Mouse (Mus musculus) lung, postnatal 25 days (tissue): ENCODE measurements around the gene 4931428F04Rik.
A peak's percentile ranks its signal among the peaks of the same experiment; 100 is the strongest.

Experiments used
- DNase-seq: peaks from one replicate; pipeline ENCODE4 v3.0.0; 2022; ENCODE audit warnings: low spot score

4931428F04Rik gene

GRCm38 (mm10) chr8:105288231-105288630 lies 1.4 kb downstream of the 4931428F04Rik start:
- no peak for DNase-seq

DNA sequence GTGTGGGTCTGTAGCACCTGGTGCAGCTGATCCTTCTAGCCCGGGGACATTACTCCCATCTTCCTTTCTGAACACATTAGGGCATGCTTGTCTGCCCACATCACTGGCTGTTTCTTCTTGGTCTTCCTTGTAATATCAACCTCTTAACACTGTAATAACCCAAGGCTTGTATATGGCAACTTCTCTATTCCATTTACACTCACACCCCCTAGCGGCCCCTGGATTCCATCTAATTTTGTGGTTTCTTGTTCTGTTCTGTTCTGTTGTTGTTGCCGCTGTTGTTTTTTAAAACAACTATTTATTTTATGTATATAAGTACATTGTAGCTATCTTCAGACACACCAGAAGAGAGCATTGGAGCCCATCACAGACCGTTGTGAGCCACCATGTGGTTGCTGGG lies 2.8 kb downstream of the 4931428F04Rik start:
- DNase-seq = no peak

GRCm38 (mm10) chr8:105285514-105285913 lies 4.2 kb downstream of the 4931428F04Rik start:
- DNase-seq = no peak

DNA sequence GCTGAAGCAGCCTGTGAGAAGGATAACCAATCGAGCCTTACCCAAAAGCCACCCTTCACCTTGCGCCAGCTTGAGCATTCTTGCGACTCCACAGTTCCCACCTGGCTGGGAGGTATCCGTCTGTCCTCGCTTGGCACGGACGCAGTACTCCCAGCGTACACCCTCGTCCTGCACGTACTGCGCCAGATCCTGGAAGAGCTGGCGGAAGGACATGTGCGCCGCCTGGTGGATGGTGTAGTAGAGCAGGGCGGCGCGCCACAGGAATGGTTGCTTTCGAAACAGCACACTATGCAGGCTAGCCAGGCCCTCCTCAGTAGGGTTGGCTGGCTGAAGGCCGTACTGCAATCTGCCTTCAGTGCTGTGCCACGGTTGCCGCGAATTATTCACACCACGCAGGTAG lies 6.6 kb downstream of the 4931428F04Rik start:
- DNase-seq = no peak

DNA sequence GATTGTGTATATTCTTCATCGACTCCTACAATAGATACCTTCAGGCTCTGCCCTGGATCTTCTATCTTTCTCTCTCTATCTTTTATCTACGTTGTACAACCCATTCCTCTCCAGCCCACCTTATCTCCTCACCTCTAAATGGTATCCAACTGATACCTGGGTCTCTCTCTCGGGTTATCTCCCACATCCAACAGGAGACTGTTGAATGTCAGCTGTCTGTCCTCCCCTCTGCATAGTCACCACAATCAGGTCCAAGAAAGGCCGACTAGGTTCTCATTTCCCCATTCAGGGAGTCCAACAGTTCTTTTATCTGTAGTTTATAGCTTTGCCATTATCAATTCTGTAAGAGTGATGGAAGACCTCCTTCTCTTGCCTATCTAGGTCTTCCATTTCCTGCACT lies 7.4 kb downstream of the 4931428F04Rik start:
- no peak for DNase-seq

DNA sequence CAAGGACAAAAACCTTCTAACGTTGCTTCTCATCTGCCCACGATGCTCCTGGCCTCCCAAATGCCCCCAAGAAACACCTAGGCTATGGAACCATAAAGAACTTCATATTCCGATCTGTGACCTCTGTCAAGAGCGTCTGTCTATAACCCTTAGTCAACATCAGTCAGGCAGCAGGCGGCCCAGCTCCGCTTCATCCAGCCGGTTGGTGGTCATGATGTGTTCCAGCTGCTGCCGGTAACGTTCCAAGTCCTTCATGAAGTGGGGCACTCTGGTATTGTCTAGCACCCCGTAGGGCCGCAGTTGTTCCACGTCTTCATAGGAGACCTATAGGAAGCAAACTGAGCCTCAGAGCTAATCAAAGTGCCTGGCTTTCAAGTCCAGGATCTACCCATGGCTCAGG lies 7.8 kb downstream of the 4931428F04Rik start:
- no peak for DNase-seq

DNA sequence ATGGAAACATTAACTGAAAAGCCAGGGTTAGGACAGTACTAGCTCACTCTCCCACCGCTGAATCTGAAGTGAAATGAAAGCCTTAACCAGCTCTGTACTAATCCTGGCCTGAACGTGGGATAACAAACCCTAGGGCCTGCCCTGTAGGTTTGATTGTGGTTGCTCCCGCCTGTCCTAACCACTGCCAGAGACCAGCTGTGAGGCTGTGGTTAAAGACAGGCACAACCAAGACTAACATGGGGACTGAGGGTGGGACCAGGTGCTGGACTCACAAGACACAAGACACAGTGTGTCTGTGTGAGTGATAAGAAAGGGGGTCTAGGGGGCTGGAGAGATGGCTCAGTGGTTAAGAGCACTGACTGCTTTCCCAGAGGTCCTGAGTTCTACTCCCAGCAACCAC lies 9.1 kb downstream of the 4931428F04Rik start:
- DNase-seq = no peak

DNA sequence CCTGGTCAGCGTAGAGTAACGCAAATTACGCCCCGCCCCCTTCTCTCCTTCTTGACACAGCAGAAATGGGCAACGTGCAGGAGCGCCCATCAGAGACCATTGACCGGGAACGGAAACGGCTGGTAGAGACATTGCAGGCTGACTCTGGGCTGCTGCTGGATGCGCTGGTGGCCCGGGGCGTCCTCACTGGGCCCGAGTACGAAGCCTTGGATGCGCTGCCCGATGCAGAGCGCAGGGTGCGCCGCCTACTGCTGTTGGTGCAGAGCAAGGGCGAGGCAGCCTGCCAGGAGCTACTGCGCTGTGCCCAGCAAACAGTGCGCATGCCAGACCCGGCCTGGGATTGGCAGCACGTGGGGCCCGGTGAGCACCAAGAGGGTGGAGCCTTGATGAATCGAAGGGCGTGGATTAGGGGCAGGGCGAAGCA lies 10.7 kb downstream of the 4931428F04Rik start:
- DNase-seq = peak; percentile 85

- DNase-seq = no peak
Measured at GRCm38 (mm10) chr8:105276292-105277120, 13.2 kb downstream of the 4931428F04Rik start.

GRCm38 (mm10) chr8:105275840-105276239 lies 13.8 kb downstream of the 4931428F04Rik start, which contains the start of gene Nol3:
Gene Nol3 (plus strand): TSS chr8:105276140.
- no peak for DNase-seq

DNA sequence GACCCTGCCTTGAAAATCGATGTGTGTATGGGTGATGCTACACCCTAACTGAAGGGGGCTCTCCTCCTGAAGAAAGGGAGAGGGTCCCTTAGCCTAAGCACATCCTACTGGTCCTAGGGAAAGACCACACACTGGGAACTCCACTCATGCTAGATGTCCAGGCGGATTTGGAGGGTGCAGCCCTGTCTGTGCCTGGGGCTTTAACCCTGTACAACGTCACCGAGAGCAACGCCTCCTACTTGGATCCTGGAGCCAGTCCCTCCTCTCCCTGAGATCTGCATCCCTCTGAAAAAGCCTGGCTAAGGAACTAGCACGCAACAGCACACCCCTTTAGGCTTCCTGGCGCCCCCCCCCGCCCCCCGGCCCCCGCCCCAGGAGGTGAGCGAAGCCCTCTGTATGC lies 14.3 kb downstream of the 4931428F04Rik start:
- DNase-seq = no peak

- DNase-seq = no peak
Measured at GRCm38 (mm10) chr8:105270916-105271186, 18.8 kb downstream of the 4931428F04Rik start.

GRCm38 (mm10) chr8:105270101-105270915 lies 19.4 kb downstream of the 4931428F04Rik start:
- no peak for DNase-seq

GRCm38 (mm10) chr8:105269461-105269947 lies 20.2 kb downstream of the 4931428F04Rik start, which contains the start of gene Hsf4:
Gene Hsf4 (plus strand): TSS chr8:105269801.
- DNase-seq = peak; percentile 81

DNA sequence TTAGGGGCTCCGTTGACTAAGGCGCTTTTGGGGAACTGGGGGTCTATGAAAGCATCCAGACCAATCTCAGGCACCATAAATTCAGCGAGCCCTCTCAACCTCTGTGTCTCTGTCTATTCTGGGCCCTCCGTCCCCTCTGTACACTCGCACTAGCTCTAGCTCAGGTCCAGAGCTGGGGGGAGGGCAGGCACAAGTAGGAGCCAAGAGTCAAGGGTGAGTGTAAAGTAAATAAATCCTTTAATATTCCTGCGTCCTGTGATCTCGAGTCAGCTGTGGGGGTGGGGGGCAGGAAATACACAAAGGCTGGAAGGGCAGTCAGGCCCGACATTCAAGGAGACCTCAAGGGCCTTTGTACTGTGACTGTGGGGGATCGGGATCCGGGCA lies 20.6 kb downstream of the 4931428F04Rik start:
- peak; percentile 72 for DNase-seq

DNA sequence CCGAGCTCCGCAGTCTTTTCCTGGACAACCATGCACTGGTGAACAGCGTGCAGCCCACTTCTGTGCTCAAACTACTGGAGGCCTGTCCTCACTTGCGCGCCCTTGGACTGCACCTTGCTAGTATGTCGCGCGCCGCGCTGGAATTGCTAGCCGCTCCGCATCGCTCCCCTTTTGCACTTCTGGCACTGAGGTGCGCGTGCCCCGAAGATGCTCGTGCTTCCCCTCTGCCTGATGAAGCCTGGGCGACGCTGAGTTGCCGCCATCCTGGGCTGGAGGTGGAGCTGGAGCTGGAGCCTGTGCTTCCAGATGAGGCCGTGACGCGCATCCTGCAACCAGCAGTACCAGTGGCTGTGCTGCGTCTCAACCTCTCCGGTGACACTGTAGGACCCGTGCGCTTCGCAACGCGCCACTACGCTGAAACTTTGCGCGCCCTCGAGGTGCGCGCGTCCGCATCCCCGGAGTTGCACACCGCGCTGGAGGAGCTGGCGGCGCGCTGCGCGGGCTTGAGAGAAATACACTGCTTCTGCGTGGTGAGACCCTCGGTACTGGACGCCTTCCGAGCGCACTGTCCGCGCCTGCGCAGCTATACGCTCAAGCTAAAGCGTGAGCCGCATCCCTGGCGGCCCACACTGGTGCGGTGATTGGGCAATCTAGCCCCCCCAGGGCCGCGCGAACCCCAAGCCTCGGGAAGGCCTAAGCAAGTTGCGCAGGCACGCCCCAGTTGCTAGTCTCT lies 21.2 kb downstream of the 4931428F04Rik start:
- no peak for DNase-seq

DNA sequence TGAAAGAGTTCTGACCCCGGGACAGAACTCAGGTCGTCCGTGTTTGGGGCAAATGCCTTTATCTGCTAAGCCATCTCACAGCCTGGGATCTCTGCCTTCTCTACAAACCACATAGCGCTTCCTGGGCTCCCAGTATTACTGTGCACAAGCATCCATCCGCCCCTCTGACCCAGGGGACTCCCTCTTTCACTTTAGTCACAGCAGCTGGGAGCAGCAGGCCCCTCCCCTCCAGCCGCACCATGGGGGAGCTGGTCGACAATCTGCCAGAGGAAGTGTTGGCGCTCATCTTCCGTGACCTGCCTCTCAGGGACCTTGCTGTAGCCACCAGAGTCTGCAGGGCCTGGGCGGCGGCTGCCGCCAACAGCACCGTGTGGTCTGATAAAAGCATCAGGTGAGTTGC lies 22.9 kb downstream of the 4931428F04Rik start:
- no peak for DNase-seq

- DNase-seq = peak; percentile 67
Measured at GRCm38 (mm10) chr8:105265128-105265527, 24.5 kb downstream of the 4931428F04Rik start.

GRCm38 (mm10) chr8:105264024-105264982 lies 25.4 kb downstream of the 4931428F04Rik start, which contains the start of the genes Tradd and Fbxl8:
Gene Tradd (minus strand): TSS chr8:105264609.
Gene Fbxl8 (plus strand): TSS chr8:105264648.
- peak; percentile 82 for DNase-seq

- no peak for DNase-seq
Measured at GRCm38 (mm10) chr8:105263244-105263912, 26.3 kb downstream of the 4931428F04Rik start.
